Mouse (Mus musculus) embryo, embryonic 11 days (tissue): ENCODE measurements around the gene Lrch4.
"Not testable (repeated sequence)": the region's sequence is repeated elsewhere in the genome, so short reads cannot be mapped to it uniquely, and the experiment has no call there.

ENCODE experiments used
- DNase-seq: peaks from one replicate; pipeline ENCODE4 v3.0.0-alpha.2; 2015

Gene Lrch4

GRCm38 (mm10) chr5:137613550-137613949 is 15.4 kb upstream of the Lrch4 start, which contains the start of gene Pcolce:
Gene Pcolce (minus strand): TSS chr5:137613784.
- no peak for DNase-seq

DNA sequence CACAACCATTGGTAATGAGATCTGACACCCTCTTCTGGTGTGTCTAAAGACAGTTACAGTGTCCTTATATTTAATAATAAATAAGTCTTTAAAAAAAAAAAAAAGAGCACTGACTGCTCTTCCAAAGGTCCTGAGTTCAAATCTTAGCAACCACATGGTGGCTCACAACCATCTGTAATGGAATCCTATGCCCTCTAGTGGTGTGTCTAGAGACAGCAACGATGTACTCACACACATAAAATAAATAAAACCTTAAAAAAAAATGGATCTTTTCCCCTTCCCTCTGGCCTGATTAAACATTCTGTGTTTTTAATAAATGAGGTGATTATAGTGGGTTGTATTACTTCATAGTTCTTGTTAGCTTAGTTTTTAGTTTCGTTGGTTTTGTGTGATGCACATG is 14.0 kb upstream of the Lrch4 start:
- not testable (repeated sequence) for DNase-seq

GRCm38 (mm10) chr5:137615347-137615746 is 13.6 kb upstream of the Lrch4 start:
- DNase-seq, result no peak

DNA sequence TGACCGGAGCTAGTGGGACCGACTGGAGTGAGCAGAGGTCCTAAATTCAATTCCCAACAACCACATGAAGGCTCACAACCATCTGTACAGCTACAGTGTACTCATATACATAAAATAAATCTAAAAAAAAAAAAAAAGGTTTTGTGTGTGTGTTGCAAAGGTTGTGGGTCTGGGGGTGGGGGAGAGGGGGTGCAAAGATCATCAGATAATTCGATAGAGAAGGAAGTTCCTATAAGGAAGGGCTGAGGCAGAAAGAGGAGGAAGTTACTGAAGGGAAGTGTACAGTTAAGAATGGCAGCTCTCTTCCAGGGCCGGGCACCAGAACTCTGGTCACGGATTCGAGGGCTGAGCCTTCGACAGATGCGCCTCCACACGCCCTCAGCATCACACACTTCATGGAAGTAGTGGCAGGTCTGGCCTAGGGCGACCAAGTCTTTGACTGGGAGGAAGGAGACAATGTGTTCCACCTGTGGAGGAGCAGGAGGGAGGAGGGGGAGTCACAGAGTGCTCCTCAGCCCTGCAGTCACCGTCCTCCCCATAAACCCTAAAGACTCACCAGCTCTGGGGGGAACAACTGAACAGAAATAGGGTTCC is 4.9 kb upstream of the Lrch4 start:
- no peak for DNase-seq

GRCm38 (mm10) chr5:137627991-137628390 is 930 bp upstream of the Lrch4 start:
- no peak for DNase-seq

DNA sequence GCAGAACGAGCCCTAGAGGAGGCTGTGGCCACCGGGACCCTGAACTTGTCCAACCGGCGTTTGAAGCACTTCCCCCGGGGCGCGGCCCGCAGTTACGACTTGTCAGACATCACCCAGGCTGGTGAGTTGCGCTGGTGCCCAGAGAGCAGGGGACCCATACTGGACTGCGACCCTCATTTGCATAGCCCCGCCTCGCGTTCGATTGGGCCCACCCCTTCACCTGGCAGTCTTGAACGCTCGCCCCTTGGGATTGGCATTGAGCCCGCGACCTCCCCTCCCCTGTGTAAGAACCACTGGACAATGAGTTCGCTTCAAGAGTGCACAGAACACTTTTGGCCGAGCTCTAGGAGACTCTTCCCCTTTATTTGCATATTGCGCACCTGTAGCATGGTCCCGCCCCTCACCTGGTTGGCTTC is 393 bp downstream of the Lrch4 start:
- DNase-seq, result peak; percentile 82

DNA sequence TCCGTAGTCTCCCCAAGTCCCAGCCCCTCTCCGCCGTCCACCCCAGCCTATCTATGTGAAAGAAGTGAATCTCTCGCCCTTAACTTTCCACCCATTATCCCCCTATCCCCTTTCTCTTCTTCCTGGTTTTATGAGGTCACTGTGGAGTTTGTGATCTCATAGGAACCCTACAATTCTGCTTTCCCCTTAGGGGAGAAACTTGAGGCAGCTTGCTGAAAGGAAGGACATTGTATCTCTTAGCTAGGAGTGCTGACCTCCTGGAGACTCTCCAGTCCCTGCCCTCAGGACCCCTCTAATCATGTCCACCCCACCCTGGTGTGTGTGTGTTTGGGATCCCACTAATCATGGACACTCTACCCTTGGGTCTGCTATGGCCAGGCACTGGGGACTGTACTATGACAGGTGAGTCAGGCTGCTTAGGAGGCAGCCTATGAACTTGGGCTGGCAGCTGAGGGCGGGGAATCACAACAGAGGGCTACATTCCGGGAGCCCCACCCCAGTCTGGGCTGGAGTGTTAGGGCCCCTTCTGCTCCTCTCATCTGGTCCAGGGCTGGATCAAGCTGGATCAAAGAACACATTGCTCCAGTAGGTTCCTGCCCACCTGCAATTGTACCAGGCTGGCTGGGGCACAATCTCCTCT is 1.1 kb downstream of the Lrch4 start:
- no peak for DNase-seq

- no peak for DNase-seq
Observed at GRCm38 (mm10) chr5:137630602-137631001, 1.7 kb downstream of the Lrch4 start.

DNA sequence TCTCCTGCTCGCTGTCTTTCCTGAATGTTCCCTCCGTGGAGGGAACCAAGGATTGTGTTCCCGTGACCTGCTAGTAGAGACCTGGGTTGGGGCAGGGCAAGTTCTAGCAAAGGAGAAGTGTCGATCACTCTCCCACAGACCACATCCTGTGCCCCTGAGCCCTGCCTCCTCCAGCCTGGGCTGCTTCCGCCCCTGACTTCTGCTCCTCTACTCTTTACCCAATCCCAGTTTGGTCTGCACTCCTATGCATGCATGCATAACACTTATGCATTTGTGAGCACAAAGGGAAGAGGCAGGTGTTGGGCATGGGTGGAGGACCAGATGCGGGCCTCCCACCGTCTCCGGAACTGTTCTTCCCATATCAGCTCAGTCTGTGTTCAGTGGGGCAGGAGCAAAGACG is 2.2 kb downstream of the Lrch4 start:
- DNase-seq, result no peak

GRCm38 (mm10) chr5:137631591-137631990 is 2.7 kb downstream of the Lrch4 start:
- no peak for DNase-seq

DNA sequence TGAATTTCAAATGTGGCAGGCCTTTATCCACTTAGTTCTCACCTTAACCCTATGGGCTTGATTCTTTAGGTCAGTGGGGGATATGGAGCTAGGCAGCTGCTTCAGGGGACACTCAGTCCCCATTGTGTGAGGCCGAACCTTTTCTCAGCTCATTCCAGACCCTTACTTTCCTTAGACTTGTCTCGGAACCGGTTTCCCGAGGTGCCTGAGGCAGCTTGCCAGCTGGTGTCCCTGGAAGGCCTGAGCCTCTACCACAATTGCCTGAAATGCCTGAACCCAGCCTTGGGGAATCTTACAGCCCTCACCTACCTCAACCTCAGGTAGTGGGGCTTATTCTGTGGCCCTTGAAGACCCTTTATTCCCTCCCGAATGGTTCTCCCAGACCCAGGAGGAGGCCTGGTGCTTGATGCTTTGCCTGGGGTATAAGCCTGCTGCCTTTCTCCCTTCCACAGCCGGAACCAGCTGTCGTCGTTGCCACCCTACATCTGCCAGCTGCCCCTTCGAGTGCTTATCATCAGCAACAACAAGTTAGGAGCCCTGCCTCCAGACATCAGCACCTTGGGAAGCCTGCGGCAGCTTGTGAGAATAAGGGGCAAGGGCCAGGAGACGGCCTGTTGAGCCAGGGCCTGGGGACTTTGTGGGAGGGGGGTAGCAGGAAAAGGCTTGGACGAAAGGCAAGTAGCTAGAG is 4.6 kb downstream of the Lrch4 start:
- DNase-seq, result no peak

GRCm38 (mm10) chr5:137639472-137639871 is 10.6 kb downstream of the Lrch4 start:
- no peak for DNase-seq

DNA sequence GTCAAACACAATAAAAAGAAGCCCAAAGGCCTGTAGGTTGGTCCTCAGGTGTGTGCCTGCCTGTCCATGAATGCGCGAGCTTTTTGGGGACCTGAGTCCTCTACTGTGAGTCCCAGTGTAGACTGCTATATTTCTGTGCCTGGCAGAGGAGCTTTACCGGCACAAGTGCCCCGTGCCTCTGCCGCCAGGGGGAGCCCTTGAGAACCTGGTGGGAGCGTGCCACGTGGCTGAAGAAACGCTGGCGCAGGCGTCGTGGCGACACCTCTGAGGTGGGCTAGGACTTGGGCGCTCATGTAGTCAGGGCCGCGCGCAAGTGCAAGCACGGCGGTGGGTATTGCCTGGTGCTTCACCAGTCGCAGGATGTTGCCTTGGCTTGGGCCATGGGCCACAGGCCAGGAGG is 12.1 kb downstream of the Lrch4 start, which contains the start of gene Sap25:
TSS of gene Sap25 (plus strand) at position 281 of the 400 bp plus-strand sequence.
- no peak for DNase-seq

- no peak for DNase-seq
Observed at GRCm38 (mm10) chr5:137642886-137643285, 14.0 kb downstream of the Lrch4 start.

DNA sequence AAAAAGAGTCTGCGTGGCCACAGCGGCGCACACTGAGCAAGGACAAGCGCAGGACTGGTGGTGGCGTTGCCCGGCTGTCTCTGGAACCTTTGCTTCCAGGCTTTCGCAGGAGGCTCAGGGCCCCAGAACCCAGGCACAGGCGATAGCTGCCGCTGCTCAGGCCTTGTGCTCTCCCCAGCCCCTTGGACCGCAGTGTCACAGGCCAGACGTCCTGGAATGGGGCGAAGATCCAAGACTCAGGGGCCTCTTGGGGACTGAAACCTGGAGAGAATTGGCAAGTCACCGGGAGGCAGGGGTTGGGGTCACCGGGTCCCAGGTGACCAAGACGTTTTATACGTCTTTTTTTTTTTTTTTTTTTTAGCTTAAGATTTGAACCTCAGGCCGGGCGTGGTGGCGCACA is 15.6 kb downstream of the Lrch4 start:
- no peak for DNase-seq

DNA sequence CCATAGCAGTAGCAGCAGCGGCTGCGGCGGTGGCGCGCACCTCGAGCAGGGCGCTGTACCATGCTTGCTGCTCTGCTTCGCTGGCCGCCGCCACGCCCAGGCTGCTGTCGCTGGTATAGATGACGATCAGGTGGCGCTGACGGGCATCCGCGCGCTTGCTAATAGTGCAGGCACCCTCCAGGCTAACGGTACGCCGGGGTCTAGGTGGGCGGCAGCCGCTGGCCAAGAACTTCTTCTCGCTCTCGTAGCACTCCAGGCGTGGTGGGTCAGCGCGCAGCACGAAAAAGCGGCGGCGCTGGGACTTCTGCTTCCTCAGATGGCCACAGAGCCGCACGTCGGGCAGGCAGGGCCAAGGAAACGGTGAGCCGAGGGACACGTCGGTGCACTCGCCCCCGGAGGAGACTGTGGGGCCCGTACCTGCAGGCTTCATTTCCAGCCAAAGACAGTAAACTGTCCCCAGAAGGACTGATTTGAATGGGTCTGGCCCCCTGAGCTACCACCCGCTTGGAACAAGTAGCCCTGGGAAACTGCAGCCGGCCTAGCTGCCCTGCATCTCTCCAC is 16.2 kb downstream of the Lrch4 start:
- peak; percentile 45 for DNase-seq

DNA sequence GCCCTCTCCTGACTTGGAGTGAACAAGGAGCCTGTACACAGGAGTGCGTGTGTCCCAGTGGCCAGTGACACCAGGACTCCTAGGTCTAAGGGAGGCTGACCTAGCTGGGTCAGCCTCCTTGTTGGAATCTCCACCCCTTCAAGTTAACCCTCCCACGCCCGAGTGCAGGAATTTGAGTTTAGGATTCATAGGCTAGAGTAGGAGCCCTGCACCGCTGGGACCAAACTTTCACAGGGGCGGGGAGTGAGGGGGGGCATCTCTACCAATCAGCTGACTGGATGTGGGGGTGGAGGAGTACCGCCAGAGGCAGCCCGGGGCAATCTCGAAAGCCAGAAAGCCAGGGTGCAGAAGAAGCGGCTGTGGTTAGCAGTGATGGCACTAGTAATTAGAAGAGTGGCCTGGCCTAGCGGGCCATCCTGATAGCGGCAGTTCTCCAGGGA is 16.8 kb downstream of the Lrch4 start, which contains the start of gene Irs3:
TSS of gene Irs3 (minus strand) at position 63 of the 440 bp plus-strand sequence.
- DNase-seq, result peak; percentile 41

- DNase-seq, result no peak
Observed at GRCm38 (mm10) chr5:137647827-137648601, 19.1 kb downstream of the Lrch4 start.

DNA sequence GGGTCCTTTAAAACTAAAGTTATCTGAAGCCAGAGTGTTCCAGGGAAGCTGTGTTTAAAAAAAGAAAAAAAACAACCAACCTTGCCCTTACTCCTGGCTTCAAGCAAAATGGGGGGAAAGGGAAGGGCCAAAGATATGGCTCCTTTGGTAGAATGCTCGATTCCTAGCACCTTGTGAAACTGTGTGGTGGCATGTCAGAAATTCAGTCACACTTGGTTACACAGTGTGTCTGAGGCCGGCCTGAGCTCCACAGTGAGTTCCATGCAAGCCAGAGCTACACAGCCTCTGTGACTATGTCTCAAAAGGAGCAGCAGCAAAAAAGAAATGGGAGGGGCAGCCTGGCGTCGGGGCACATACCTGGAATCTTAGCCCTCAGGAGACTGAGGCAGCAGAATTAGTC is 20.3 kb downstream of the Lrch4 start:
- DNase-seq, result no peak

- no peak for DNase-seq
Observed at GRCm38 (mm10) chr5:137649669-137650571, 21.0 kb downstream of the Lrch4 start.

- peak; percentile 81 for DNase-seq
Observed at GRCm38 (mm10) chr5:137652474-137652873, 23.6 kb downstream of the Lrch4 start.

- DNase-seq, result no peak
Observed at GRCm38 (mm10) chr5:137653366-137653765, 24.4 kb downstream of the Lrch4 start.
